Mouse (Mus musculus): ENCODE data around the gene Dnaaf2.

DNA sequence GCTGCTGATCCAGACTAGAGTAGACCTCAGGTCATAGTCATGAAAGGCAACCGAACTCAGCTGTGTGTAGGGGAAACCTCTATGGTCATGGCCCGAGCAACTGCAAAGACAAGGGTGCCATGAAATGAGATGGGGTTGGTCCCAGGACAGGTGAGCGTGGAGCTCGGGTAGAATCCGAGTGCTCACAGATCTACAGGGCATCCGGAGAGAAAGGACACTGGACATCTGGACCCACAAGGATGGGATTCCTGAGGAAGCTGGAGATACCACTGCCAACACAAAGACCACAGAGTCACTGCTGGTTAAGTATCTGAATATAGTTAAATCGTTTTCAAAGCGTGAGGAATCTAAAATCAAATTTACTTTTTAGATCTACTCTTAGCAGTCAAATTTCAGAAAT, 9.2 kb upstream of the Dnaaf2 start:
- no peak for TF ChIP-seq POLR2A (IDR thresholded peaks at IDR 0.05; ENCODE audit: low read depth, low read length)
- TF ChIP-seq CTCF (IDR thresholded peaks at IDR 0.05; ENCODE audit: borderline replicate concordance, insufficient read depth, low read length), result no peak

Measured in embryonic fibroblast, embryonic 13.5 days (primary cell).